Mouse (Mus musculus) MEL-GATA-1-ER (cell line): Measurements from ENCODE around the gene Fmnl3.
"Not testable (repeated sequence)": the region's sequence is repeated elsewhere in the genome, so short reads cannot be mapped to it uniquely, and the experiment has no call there.

Source experiments
- DNase-seq: peaks from one replicate; pipeline ENCODE4 v3.0.0-alpha.2; 2012; ENCODE audit warnings: low read depth; ENCODE audit errors: extremely low read depth

Fmnl3 gene

GRCm38 (mm10) chr15:99387976-99388375, 17.7 kb upstream of the Fmnl3 start:
- DNase-seq, result peak; percentile 21

DNA sequence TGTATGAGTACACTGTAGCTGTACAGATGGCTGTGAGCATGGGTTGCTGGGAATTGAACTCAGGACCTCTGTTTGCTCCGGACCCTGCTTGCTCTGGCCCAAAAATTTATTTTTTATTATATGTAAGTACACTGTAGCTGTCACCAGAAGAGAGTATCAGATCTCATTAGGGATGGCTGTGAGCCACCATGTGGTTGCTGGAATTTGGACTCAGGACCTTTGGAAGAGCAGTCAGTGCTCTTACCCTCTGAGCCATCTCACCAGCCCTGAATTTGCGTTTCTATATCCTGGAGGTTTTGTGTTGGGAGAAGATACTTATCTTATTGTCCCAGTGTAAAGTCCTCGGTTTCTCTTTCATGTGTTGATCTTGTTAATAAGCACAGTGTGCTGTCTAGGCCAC, 16.5 kb upstream of the Fmnl3 start:
- DNase-seq, result no peak

DNA sequence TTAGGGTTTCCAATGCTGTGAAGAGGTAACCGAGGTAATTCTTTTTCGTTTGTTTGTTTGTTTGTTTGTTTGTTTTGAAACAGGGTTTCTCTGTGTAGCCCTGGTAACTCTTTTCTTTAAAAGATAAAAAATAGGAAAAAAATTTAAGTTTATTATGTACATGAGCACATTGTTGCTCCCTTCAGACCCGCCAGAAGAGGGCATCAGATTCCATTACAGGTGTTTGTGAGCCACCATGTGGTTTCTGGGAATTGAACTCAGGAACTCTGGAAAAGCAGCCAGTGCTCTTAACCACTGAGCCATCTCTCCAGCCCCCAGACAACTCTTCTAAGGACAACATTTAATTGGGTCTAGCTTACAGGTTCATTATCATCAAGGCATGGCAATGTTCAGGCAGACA, 15.8 kb upstream of the Fmnl3 start:
- not testable (repeated sequence) for DNase-seq

GRCm38 (mm10) chr15:99384071-99384470, 13.8 kb upstream of the Fmnl3 start:
- DNase-seq, result no peak

DNA sequence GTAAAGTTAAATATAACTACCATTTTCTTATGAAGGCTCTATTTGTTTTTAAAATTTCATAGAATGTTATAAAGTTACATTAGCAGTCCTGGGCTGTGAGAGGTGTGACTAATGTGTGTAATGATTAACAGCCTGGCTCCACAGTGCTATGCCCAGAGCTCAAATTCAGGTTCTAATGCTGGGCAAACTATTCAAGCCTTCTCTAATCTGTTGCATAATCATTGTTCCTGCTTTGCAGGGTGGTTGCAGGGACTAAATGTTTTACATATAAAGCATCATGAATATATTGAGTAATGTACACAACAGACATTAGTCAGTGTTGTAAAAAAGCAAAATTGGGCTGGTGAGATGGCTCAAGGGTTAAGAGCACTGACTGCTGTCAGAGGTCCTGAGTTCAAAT, 12.6 kb upstream of the Fmnl3 start:
- no peak for DNase-seq

GRCm38 (mm10) chr15:99376240-99376639, 6.0 kb upstream of the Fmnl3 start:
- DNase-seq, result no peak

- DNase-seq, result no peak
Observed at GRCm38 (mm10) chr15:99375581-99375980, 5.3 kb upstream of the Fmnl3 start.

DNA sequence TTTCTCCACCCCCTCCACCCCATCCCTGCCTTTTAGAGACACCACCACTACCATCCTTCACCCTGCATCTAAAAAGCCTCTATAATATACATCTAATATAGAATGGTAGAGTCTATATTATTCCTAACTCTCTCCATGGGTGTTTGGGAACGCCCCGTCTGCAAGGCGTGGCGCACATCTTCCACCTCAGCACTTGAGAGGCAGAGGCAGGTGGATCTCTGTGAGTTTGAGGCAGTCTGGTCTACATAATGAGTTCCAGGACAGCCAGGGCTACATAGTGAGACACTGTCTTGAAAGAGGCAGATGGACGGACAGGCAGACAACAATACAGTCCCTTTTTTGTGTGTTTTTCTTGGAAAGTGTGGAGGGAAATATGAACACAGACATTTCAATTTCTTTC, 4.8 kb upstream of the Fmnl3 start:
- DNase-seq, result no peak

DNA sequence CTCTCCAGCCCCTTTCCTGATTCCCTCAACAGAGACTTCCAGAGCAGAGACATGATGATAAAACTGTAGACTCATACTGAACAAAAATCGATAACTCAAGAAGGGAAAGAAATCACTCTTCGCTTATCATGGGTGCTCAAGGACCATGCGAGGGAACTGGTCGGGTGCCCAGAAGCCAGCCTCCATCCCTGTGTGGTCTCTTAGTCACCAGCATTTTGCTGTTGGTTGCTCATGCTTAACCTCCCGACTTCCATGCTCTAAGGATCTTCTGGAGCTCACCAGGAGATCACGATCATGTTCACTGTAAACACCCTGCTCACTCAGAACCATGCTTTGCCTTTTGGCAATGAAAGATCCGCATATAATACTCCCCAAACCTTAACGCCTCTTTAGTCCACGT, 2.5 kb upstream of the Fmnl3 start:
- no peak for DNase-seq

DNA sequence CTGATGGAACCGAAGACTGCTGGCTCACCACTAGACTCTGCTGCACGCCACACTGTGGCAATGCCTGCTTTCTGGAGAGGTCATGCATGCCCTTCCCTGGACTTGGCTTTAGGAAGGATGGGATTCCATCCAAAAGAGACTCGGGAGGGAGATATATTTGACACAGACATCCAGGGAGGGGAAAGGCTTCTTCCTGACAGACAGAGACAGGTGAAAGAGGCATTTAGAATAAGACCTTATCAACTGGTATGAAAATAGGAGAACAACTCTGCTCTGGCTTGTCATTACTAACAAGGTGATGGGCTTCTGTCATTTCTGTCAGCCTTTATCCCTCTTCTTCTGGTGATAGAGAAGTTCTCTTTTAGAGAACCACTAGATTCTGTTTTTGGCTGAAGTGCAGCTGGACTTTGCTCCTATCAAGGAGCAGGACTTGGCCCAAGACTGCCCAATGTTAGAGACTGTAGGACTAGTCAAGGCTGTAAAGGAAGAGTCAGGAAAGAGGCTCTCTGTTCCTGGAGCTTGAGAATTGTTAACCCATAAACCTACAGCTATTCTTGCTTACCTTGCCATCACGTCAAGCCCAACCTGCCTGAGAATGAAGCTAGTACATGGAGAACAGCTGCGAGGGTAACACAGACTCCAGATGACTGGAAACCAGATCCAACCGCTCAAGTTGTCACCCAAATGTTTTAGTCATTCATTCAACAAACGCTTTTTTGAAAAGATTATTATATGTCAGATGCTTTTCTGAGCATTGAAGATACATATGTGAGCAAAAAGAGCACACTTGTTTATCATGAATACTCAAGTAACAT, 1.5 kb upstream of the Fmnl3 start:
- no peak for DNase-seq

DNA sequence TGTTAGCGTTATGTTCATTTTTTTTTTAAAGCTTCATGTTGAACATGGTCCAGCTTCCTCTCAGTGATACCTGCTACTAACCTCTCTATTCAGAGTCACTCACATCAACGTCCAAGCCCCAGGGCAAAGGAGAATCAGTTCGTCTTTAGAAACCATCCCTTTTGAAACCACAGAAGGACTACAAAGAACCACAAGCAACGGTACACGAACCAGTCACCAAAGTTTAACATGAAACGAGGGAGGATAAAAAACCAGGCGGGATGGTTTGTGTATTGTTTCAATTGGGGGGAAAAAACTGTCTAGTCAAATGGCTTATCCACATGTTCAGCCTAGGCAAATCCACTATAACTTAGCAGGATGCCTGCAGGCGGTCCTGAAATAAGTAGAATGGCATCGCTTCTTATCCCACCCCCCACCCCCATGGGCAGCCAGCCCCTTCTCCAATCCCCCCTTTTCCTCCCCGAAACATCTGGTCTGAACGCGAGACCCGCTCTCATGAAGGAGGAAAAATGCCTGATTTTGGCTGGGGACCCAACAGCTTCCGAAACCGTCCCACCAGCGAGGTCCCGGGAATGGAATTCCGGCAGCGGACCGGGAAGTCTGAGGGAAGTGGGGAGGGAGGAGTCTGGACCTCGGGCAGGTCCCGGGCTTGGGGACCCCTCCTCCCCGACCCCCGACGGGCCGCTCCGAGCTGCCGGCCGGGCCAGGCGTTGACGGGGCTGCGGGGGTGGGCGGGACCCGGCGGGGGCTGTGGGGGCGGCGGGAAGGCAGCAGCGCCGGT, 701 bp downstream of the Fmnl3 start:
- no peak for DNase-seq

DNA sequence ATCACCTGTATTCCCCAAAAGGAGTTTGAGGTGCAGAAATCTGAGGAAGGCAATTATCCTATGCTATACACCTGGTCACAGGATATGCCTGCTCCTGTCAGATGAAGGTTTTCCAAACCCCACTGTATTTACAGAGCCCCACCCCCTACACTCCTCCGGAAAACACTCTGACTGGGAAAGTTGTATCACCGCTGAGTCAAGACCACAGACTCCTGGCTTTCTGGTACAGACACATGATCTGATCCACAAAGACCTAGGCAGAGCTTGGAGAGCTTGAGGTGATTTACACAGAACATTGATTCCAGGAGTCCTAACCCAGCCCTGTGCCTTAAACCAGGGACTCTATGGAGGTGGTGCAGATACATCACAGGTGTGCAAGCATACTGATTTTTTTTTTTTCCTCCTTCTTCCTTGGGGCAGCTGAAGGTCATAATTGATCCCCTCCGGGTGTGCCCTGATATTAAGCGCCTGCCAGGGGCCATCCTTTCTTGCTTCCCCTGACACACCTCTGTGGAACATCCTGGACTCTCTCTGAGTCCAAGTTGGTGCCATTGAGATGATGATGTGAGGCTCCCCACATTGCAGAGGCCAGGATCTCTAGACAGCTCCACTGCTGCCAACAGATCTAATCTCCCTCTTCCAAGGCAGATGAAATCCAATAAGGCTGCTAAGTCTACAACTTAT, 1.6 kb downstream of the Fmnl3 start:
- DNase-seq, result no peak

DNA sequence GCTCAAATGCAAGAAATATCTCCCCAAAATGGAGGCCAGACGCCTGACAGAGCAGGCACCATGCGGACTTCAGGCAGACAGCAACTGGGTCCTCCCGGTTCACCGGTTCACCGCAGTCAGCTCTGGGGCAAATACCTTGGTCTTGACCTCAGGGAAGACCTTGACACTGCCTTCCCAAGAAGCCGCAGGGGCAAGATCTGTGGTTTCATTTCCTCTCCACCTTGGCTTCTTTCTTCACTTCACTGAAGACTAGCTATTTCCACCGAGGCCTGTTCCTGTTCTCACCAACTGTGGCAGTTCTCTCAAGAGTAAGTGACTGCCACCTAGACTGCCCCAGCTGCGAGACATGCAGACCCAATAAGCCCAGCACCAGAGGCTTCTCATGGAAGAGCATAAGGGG, 5.4 kb downstream of the Fmnl3 start:
- no peak for DNase-seq

DNA sequence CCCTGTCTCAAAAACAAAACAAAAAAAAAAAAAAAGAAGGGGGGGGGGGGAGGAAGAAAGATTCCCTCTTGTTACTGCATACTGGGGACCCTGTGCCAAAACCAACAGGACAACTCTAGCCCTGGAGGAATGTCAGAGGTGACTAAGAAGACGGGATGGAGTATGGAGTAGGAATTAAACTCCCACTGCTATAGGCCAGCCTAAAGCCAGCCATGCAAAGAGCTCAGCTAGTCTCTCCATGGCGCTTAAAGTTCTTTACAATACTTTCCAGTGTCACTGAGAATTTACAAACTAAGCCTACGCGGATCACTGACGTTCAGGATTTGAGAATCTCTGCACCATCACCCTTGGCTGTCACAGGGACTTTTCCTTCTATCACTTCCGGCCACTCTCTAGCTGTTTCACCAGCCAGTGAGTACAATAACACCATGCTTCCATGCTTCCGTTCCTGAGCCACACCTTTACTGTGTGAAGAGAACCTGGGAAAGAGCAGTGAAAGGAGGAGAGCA, 6.2 kb downstream of the Fmnl3 start:
- no peak for DNase-seq

- no peak for DNase-seq
Observed at GRCm38 (mm10) chr15:99358952-99359351, 11.3 kb downstream of the Fmnl3 start.

GRCm38 (mm10) chr15:99356462-99356861, 13.8 kb downstream of the Fmnl3 start:
- DNase-seq, result no peak

GRCm38 (mm10) chr15:99355660-99356059, 14.6 kb downstream of the Fmnl3 start:
- DNase-seq, result no peak

GRCm38 (mm10) chr15:99352306-99352705, 18.0 kb downstream of the Fmnl3 start:
- no peak for DNase-seq

DNA sequence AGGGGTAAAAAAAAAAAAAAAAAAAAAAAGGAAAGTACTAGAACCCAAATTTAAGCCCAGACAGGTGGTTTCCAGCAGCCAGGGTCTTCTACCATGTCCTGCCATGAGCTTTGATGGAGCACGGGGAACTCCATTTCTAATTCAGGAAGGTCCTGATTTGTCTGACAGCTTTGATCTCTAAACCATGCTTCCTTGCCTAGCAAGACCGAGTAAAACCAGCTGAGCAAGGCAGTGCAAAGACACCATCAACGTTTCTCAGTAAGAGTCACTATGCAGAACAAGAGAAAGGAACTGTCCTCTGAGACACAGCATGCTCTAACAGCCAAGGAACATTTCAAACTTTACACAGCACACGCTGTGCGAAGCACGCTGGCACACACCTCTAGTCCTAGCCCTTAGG, 18.7 kb downstream of the Fmnl3 start:
- no peak for DNase-seq

DNA sequence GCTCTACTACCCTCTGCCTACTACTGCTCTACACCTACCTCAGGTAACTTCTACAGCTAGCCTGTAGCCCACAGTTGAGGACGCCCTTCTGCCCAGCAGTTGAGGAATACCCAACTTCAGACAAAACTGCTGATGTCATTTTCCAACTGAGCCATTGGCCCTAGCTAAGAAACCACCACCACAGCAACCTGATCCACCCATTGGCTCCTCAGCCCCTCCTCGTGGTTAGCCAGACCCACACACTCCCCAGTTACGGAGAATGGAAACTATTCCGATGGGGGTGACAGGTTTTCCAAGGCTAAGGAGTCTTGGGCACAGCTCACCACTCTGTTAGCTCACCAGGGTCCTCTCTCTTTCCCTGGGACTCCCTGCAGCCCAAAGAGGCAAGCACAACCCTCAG, 25.3 kb downstream of the Fmnl3 start:
- DNase-seq, result no peak

DNA sequence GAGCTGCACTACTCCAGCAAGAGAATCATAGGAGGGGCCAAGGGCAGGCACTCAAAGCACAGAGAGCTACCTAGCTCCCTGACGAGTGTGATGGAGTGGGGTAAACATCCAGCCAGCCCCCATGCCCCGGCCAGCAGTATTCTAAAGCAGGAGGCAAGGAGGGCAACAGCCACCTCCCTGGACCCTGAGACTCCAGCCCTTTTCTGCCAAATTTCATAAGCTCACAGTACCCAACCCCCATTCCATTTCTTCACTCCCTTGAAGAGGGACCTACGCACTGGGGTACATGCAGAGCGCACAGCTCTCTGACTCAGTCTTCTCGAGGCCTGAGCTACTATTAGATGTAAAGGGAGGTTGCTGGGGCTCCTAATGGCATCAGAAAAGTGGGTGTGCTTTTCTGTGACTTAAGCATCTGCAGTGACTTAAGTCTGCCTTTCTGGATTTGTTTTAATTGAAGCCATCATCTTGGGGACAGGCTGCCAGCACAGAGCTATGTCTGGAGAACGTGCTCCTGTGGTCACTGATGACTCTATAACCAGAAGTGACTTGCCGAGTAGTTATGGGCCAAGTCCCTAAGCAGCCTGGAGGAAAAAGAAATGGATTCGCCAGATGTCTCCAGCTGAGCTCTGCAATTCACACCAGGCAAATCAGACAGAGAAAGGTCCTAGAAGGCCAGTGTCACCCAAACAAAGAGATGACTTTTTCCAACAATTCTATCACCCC, 26.0 kb downstream of the Fmnl3 start:
- no peak for DNase-seq
